Mouse (Mus musculus): ENCODE data around the gene Arrdc1.

DNA sequence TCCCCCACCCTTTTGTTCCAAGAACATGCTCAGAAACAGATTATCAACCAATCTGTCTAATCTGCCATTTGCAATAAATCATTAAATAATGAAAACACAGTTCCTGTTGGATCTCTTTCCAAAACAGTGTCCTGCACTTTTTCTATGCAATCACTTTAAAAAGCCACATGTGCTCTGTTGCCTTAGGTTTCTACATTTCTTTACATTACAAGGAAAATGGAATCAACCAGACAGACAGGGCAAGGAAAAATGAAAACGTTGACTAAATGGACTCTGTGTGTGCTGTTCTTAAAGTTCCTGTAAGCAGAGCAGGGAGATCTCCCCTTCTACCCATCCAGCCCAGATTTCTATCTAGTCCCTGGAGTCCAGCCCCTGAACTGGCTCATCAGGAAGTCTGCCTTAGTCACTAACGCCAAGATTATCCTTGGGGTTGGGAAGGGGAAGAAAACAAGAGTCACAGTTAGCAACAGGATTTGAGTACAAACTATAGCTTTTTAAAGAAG, 29.3 kb downstream of the Arrdc1 start:
- TF ChIP-seq POLR2A (IDR thresholded peaks at IDR 0.05; ENCODE audit: control insufficient read depth, extremely low read depth, insufficient read depth, low read length, poor library complexity) (no peak), CTCF (IDR thresholded peaks at IDR 0.05; ENCODE audit: borderline replicate concordance, control insufficient read depth, extremely low read depth, insufficient read depth, low read length, poor library complexity) (no peak)

Measured in thymus, adult 2 months (tissue).